Mouse (Mus musculus) thymus, adult 18-20 months (tissue): ENCODE results near the gene Dlx5.

Source experiments
- DNase-seq, 2 experiments: peaks; one replicate each; pipeline ENCODE4 v3.0.0; 2022; ENCODE audit warnings: mixed read lengths in 2 of 2

Dlx5 gene

GRCm38 (mm10) chr6:6875676-6876075, 6.2 kb downstream of the Dlx5 start:
- DNase-seq, result no peak

DNA sequence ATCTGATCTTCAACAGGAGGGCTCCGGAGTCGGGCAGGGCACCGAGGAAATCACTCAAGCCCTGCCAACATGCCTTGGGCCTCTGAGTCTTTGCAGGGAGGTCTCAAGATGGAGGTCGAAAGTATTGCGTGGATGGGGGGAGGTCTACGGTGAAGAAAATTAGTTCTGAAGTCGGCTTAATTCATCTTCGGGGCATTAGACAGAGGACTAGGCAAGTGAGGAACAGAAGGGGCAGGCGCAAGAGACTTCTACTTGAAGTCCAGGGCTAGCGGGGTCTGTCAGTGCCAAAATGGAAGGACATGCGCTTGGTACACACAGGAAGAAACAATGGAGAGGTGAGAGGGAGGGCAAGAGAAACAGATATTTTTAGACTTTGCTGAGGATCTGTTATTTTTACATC, 6.7 kb downstream of the Dlx5 start:
- DNase-seq, result no peak

DNA sequence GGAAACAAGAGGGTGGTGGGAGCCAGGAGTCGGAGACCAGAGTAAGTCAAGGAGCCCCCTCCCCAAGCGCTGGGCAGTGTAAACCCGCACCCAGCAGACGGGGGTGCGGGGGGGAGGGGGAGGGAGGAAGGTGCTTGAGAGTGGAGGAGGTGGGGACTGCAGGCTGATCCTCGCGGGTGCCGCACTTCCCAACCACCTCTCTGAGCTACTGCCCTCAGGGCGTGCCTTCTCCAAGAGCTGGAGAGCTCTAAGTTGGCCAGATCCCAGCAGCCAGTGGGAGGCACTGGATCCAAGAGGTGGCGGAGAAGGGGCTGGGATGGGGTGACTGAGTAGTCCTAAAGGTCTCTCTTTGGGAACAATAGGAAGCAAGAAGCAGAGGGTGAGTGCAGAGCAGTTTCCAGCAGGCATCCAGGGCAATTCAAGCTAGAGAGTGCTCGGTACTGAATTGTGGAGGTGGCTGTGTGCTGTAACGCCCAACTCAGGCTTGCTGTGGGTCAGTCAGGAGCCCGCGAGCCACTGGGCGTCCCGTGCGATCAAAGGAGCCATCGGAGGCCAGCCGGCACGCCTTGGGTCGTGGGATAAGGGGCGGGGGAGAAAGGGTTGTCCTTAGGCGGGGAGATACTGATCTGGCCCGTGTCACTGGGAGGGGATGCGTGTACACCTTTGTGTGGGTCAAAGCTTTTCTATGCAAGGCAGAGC, 7.7 kb downstream of the Dlx5 start:
- DNase-seq, result no peak

- DNase-seq, result no peak
Measured at GRCm38 (mm10) chr6:6873476-6874072, 8.3 kb downstream of the Dlx5 start.

- DNase-seq, result no peak
Measured at GRCm38 (mm10) chr6:6872873-6873272, 9.0 kb downstream of the Dlx5 start.

GRCm38 (mm10) chr6:6871692-6872091, 10.2 kb downstream of the Dlx5 start:
- DNase-seq, result no peak

- DNase-seq, result no peak
Measured at GRCm38 (mm10) chr6:6870876-6871420, 10.9 kb downstream of the Dlx5 start.

DNA sequence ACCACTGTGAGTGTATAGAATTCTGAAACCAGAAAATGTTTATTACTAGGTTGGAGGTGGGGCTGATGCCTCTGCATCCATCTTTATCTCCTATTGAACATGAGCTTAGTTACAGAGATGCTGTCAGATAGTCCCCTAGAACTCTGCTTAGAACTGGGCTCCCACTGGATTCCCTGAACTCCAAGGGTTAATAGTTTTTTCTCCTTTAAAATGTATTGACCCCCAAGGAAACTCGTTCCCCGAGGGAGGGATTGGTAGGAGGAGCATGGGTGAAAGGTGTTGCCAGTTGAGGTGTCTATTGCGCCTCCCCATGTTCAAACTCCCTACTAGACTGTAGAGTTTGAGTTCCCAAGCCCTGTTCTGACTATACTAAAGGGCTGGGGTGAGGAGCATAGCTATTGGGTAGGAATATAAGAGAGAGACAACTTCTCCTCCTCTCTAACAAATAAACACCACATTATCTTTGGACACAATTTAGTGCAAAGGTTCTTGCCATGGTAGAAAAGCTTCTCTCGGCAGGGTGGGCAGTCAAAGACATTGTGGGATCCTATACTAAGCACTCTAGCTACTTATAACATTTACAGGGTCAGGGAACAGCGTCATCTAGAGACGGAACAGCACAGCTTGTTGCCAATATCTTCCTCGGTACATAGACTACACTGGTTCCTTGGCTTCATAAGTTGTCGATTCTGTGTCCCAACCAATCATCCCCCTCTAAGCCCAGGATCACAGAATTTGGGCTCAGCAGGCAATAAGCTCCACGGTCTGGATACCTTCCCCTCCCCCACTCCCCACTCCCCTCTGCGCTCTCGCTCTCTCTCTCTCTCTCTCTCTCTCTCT, 11.7 kb downstream of the Dlx5 start:
- no peak for DNase-seq

GRCm38 (mm10) chr6:6869041-6869685, 12.7 kb downstream of the Dlx5 start:
- no peak for DNase-seq

- DNase-seq, result no peak
Measured at GRCm38 (mm10) chr6:6867031-6867430, 14.9 kb downstream of the Dlx5 start.

GRCm38 (mm10) chr6:6864441-6865440, 17.1 kb downstream of the Dlx5 start:
- no peak for DNase-seq

DNA sequence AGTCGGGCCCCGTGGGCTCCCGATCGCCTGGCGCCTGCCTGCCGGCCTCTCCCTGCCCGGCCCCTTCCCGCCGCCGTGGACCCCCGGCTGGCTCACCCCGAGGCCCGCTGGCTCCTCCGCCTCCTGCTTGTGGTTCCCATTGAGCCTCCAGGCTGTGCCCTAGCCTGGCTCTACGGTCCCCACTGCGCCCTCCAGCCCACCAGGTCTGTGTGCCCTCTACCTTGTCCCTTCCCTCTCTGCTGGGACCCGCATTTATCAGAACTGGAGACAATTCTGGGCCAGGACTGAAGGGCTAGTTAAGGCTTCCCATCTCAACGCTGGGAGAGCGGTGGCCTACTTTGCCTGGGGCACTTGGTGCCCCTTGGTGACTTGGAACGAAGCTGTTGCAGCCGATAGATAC, 17.9 kb downstream of the Dlx5 start:
- no peak for DNase-seq

- DNase-seq, result no peak
Measured at GRCm38 (mm10) chr6:6863160-6863870, 18.6 kb downstream of the Dlx5 start, which contains the start of gene Dlx6. TSS of gene Dlx6 (plus strand) at chr6:6863334.

DNA sequence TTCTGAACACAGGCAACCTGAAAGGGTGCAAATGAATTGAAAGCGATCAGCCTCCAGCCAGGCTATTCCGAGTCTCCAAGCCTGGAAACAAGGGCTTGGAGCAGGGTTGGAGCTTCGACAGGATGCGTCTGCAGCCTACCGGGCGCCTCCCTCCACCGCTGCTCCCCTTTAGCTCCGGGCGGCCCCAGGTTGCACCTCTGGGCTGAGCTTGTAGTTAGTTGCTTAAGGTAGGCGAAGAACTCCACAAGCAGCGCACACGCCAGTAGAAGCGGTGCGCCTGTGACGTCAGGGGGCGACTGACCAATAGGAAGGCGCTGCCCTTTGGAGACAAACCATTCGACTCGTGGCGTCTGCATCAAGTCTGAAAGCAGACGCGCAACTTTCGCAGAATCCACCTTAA, 19.3 kb downstream of the Dlx5 start:
- DNase-seq, result no peak

GRCm38 (mm10) chr6:6861798-6862428, 20.0 kb downstream of the Dlx5 start:
- DNase-seq, result no peak

GRCm38 (mm10) chr6:6861086-6861797, 20.6 kb downstream of the Dlx5 start:
- DNase-seq, result no peak

DNA sequence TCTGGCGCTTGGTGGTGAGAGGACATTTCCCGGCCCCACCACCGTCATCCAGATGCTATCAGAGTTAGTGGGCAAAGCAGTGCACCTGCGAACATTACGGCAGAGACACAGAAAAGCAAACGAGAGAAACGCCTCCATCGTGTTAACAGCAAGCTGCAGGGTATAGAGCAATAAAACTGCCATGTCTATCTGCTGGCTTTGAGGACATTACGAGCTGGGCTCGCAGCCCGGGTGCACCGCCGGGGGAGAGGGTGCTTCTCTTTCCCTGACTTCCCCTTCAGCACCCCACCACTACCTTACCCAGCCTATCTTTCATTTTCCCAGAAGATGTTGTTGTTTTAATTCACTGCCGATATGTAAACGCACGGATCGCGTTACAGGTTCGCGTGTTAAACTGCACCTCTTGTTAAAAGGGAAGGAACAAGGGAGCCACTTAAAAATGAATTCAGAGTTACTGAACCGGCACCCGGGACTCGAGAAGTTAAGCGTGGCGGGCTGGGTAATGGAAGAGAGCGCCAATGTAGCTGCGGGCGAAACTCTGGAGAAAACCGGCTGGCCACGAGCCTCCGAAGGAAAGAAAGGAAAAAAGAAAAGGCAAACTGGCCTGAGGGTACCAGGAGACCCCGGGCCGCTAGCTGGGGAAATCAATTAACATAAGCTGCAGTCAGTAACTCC, 21.3 kb downstream of the Dlx5 start:
- DNase-seq, result no peak

- DNase-seq, result no peak
Measured at GRCm38 (mm10) chr6:6859950-6860410, 21.9 kb downstream of the Dlx5 start.
